Comparison of ENCODE assay signal across 10 mouse cellular contexts in genomic region chr3:114065587-114065986, GRCm38 (mm10). TPM values are rescaled to one million over a fixed set of nuclear protein-coding genes. Genes with fewer than 3 reads are reported as not detected.
DNase-seq lines count a peak whose midpoint lies in the region; ATAC-seq lines count a peak whose summit lies in the region.
"Had no signal": no experiment of that assay in that cellular context is flagged by ENCODE, and none has a peak within 500 bp of the region (broad histone marks: within the 10 kb centered on the region; RNA-seq: fewer than 3 reads in every experiment).

No protein-coding gene starts in this region.

- H3K4me2 ChIP-seq in embryonic facial prominence, embryonic 15.5 days (replicated peaks): no peak overlapping the region
- H3K4me2 ChIP-seq in hindbrain, embryonic 15.5 days: peak overlapping the region; percentile 18; the same call in 1 of the 2 replicates
- H3K4me2 ChIP-seq: liver, embryonic 15.5 days had no signal

- no peaks in the 10 kb centered on the region for H3K9me3 ChIP-seq in embryonic facial prominence, embryonic 15.5 days (replicated peaks)
- no peaks in the 10 kb centered on the region for H3K9me3 ChIP-seq in hindbrain, embryonic 15.5 days
- H3K9me3 ChIP-seq: liver, embryonic 15.5 days had no signal

- no peak overlapping the region for H3K9ac ChIP-seq in embryonic facial prominence, embryonic 15.5 days
- H3K9ac ChIP-seq in hindbrain, embryonic 15.5 days: no peak overlapping the region
- H3K9ac ChIP-seq: liver, embryonic 15.5 days had no signal

- no peaks in the 10 kb centered on the region for H3K4me1 ChIP-seq in embryonic facial prominence, embryonic 15.5 days
- no peaks in the 10 kb centered on the region for H3K4me1 ChIP-seq in hindbrain, embryonic 15.5 days (replicated peaks)
- H3K4me1 ChIP-seq: liver, embryonic 15.5 days had no signal

- no peak overlapping the region for H3K27ac ChIP-seq in embryonic facial prominence, embryonic 15.5 days (replicated peaks)
- H3K27ac ChIP-seq in hindbrain, embryonic 15.5 days (replicated peaks): no peak overlapping the region
- H3K27ac ChIP-seq: liver, embryonic 15.5 days had no signal

- WGBS in embryonic facial prominence, embryonic 15.5 days: 32% methylated on average over 4 of the region's 4 CpGs
- 42% methylated on average over 4 of the region's 4 CpGs for WGBS in hindbrain, embryonic 15.5 days

- no peaks in the 10 kb centered on the region for H3K27me3 ChIP-seq in embryonic facial prominence, embryonic 15.5 days
- H3K27me3 ChIP-seq in hindbrain, embryonic 15.5 days: no peaks in the 10 kb centered on the region
- H3K27me3 ChIP-seq: liver, embryonic 15.5 days had no signal

- H3K4me3 ChIP-seq in embryonic facial prominence, embryonic 15.5 days (replicated peaks): no peak overlapping the region
- H3K4me3 ChIP-seq in hindbrain, embryonic 15.5 days: no peak overlapping the region
- H3K4me3 ChIP-seq: erythroblast, embryonic 14.5 days; liver, embryonic 15.5 days had no signal

- peak; percentile 19 for DNase-seq in gastrocnemius, postnatal 10 days
- DNase-seq in gastrocnemius, adult 8-10 months (ENCODE audit: low spot score in 2 of 2): no peak
- peak; percentile 6 for DNase-seq in mesoderm, embryonic 11.5 days (ENCODE audit: low read depth, low spot score)
- DNase-seq in spleen, adult 18-20 months: no peak
- no peak for DNase-seq in kidney, postnatal 25 days
- DNase-seq in urinary bladder, postnatal 36 days (ENCODE audit: low spot score in 2 of 2): no peak

- ATAC-seq in embryonic facial prominence, embryonic 15.5 days (ENCODE audit: insufficient number of reproducible peaks, low FRiP score, low TSS enrichment, low read depth): peak; percentile 85; the same call in 1 of the 2 replicates
- ATAC-seq in hindbrain, embryonic 15.5 days (ENCODE audit: low FRiP score, low read depth): peak; percentile 63; the same call in 1 of the 2 replicates

- 0 out of 2 replicates have a peak, but pooled peaks cover 2% of the 10 kb centered on the region for H3K36me3 ChIP-seq in embryonic facial prominence, embryonic 15.5 days
- H3K36me3 ChIP-seq in hindbrain, embryonic 15.5 days: no peaks in the 10 kb centered on the region
- H3K36me3 ChIP-seq: liver, embryonic 15.5 days had no signal

RNA-seq across cellular contexts. Expression of gene Col11a1, which starts 35.2 kb away (rescaled TPM):
- 10 to 100 TPM; 47.0 to 92.3 TPM for total RNA-seq in gastrocnemius, postnatal 10 days (2021)
- 1 to 10 TPM in 2 of 4 experiments, under 1 TPM in 2; 0.51 to 1.9 (median 1.1) TPM for total RNA-seq in gastrocnemius, adult 8-10 months (2022)
- 79.1 and 96.0 TPM in 2 replicates for polyA plus RNA-seq in embryonic facial prominence, embryonic 15.5 days (2015; fragmentation: Nextera tagmentation; extraction: Ambion mirVana)
- polyA plus RNA-seq in hindbrain, embryonic 15.5 days (2015; fragmentation: Nextera tagmentation; extraction: Ambion mirVana): 13.7 and 15.2 TPM in 2 replicates
- polyA plus RNA-seq: erythroblast, embryonic 14.5 days had no signal

Comparison
In these comparisons a context has a peak if more than half of its experiments do, and no peak if none do; other contexts are left out.
1. DNase-seq: peak in gastrocnemius, postnatal 10 days (single experiment) and mesoderm, embryonic 11.5 days (single experiment); none in gastrocnemius, adult 8-10 months (0 of 2), spleen, adult 18-20 months (0 of 2), kidney, postnatal 25 days (0 of 2) and urinary bladder, postnatal 36 days (0 of 2).
2. RNA of gene Col11a1, which starts 35.2 kb away (total RNA-seq): 47.0 to 92.3 TPM in gastrocnemius, postnatal 10 days; 0.51 to 1.9 TPM in gastrocnemius, adult 8-10 months; every median in the first group is over 10 times any median in the second.